Mouse (Mus musculus): ENCODE measurements around the gene Hip1. TPM values are rescaled to one million over a fixed set of nuclear protein-coding genes. Genes with fewer than 3 reads are reported as not detected.
"Not testable (repeated sequence)": the region's sequence is repeated elsewhere in the genome, so short reads cannot be mapped to it uniquely, and the experiment has no call there.

Gene Hip1
- polyA plus RNA-seq, 1 experiment from 2014 or later, result 33.5 TPM

- Histone ChIP-seq H3K4me1 (peaks cover 14% of the 10 kb centered on the region), H3K27me3 (no peaks in the 10 kb centered on the region), H3K9ac (no peak overlapping the region), H3K27ac (peak overlapping the region; percentile 38), H3K4me3 (no peak overlapping the region), H3K9me3 (no peaks in the 10 kb centered on the region), H3K36me3 (peaks cover 37% of the 10 kb centered on the region), H3K4me2 (no peak overlapping the region)
- no peak for ATAC-seq (ENCODE audit: insufficient number of reproducible peaks, low FRiP score, low TSS enrichment, low read depth)
- 70% methylated on average over 4 of the region's 4 CpGs for whole genome bisulfite sequencing
These were observed 84.1 kb downstream of the Hip1 start for GRCm38 (mm10) chr5:135460833-135461173.

- Histone ChIP-seq H3K27me3 (no peaks in the 10 kb centered on the region), H3K4me3 (no peak overlapping the region), H3K27ac (peak overlapping the region; percentile 38), H3K36me3 (peaks cover 40% of the 10 kb centered on the region), H3K4me2 (no peak overlapping the region), H3K4me1 (peaks cover 16% of the 10 kb centered on the region; the same call in 1 of the 2 replicates), H3K9ac (no peak overlapping the region), H3K9me3 (no peaks in the 10 kb centered on the region)
- ATAC-seq (ENCODE audit: insufficient number of reproducible peaks, low FRiP score, low TSS enrichment, low read depth), result no peak; the same call in 1 of the 2 replicates
- WGBS, result 71% methylated on average over 12 of the region's 12 CpGs
These were observed 84.6 kb downstream of the Hip1 start for GRCm38 (mm10) chr5:135460152-135460832.

GRCm38 (mm10) chr5:135459486-135459885, 85.4 kb downstream of the Hip1 start:
- Histone ChIP-seq H3K4me3 (no peak overlapping the region), H3K4me1 (peaks cover 16% of the 10 kb centered on the region; the same call in 1 of the 2 replicates), H3K9me3 (no peaks in the 10 kb centered on the region), H3K9ac (no peak overlapping the region), H3K4me2 (no peak overlapping the region), H3K27me3 (no peaks in the 10 kb centered on the region), H3K27ac (no peak overlapping the region), H3K36me3 (peaks cover 48% of the 10 kb centered on the region)
- ATAC-seq (ENCODE audit: insufficient number of reproducible peaks, low FRiP score, low TSS enrichment, low read depth), result no peak
- 65% methylated on average over 3 of the region's 3 CpGs for WGBS

DNA sequence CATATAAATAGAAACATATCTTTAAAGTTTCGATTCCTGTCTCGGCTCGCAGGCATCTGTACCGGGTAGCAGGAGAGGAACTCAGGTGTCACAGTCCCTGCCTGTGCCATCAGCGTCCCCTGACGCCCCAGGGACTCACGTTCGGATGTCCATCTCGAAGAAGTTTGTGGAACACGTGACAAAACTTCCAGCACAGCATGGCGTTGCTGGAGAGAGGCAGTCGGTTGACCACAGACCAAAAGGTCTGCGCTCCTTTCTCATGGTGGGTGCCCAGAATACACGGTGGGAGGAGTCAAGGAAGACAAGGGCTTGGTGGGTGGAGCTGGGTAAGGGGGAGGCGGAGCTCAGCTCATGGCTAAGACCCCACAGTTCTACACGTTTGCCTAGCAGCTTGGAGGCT, 87.0 kb downstream of the Hip1 start:
- Histone ChIP-seq H3K4me3 (no peak overlapping the region), H3K27me3 (no peaks in the 10 kb centered on the region), H3K36me3 (peaks cover 63% of the 10 kb centered on the region), H3K9ac (no peak overlapping the region), H3K9me3 (no peaks in the 10 kb centered on the region), H3K4me2 (no peak overlapping the region), H3K4me1 (peaks cover 9% of the 10 kb centered on the region; the same call in 1 of the 2 replicates), H3K27ac (no peak overlapping the region)
- ATAC-seq (ENCODE audit: insufficient number of reproducible peaks, low FRiP score, low TSS enrichment, low read depth), result no peak
- WGBS, result 87% methylated on average over 16 of the region's 16 CpGs

DNA sequence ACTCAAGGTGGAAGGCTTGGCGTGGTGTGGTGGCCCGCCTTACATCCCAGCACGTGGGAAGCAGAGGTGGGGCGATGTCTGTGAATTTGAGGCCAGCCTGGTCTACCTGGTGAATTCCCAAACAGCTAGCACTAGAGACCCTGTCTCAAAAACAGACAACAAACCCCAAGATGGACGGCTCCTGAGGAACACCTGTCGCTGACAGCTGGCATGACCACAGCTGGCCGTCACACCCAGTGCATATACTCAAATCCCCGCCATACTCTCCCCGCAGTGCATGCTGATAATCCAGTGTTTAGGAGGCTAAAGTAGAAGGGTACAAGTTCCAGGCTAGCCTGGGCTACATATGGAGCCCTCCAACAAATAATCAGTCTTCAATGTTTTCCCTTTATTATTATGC, 88.4 kb downstream of the Hip1 start:
- Histone ChIP-seq H3K36me3 (peaks cover 71% of the 10 kb centered on the region), H3K9ac (no peak overlapping the region), H3K9me3 (no peaks in the 10 kb centered on the region), H3K4me1 (peaks cover 9% of the 10 kb centered on the region; the same call in 1 of the 2 replicates), H3K27ac (no peak overlapping the region), H3K27me3 (no peaks in the 10 kb centered on the region), H3K4me3 (no peak overlapping the region), H3K4me2 (no peak overlapping the region)
- ATAC-seq (ENCODE audit: insufficient number of reproducible peaks, low FRiP score, low TSS enrichment, low read depth), result no peak
- 90% methylated on average over 9 of the region's 9 CpGs for WGBS

- Histone ChIP-seq H3K36me3 (peaks cover 83% of the 10 kb centered on the region), H3K4me1 (0 out of 2 replicates have a peak, but pooled peaks cover 4% of the 10 kb centered on the region)
- 99% methylated on average over 2 of the region's 2 CpGs for WGBS
These were observed 90.7 kb downstream of the Hip1 start for GRCm38 (mm10) chr5:135454256-135454655.

GRCm38 (mm10) chr5:135451559-135451958, 93.4 kb downstream of the Hip1 start:
- H3K4me2 ChIP-seq; H3K9me3 ChIP-seq; H3K4me1 ChIP-seq; ATAC-seq (ENCODE audit: insufficient number of reproducible peaks, low FRiP score, low TSS enrichment, low read depth); H3K9ac ChIP-seq; H3K27me3 ChIP-seq; H3K27ac ChIP-seq; H3K4me3 ChIP-seq: not testable (repeated sequence)
- H3K36me3 ChIP-seq, result peaks cover 85% of the 10 kb centered on the region
- 83% methylated on average over 5 of the region's 5 CpGs for WGBS

More at GRCm38 (mm10) chr5:135454256-135454655, 90.7 kb downstream of the Hip1 start:
- no peaks in the 10 kb centered on the region for H3K9me3 ChIP-seq
- ATAC-seq (ENCODE audit: insufficient number of reproducible peaks, low FRiP score, low TSS enrichment, low read depth), result no peak
- H3K9ac ChIP-seq, result no peak overlapping the region
- H3K4me2 ChIP-seq, result no peak overlapping the region
- no peaks in the 10 kb centered on the region for H3K27me3 ChIP-seq
- H3K4me3 ChIP-seq, result no peak overlapping the region
- no peak overlapping the region for H3K27ac ChIP-seq

GRCm38 (mm10) chr5:135451100-135451499, 93.8 kb downstream of the Hip1 start:
- Histone ChIP-seq H3K4me2 (no peak overlapping the region), H3K9ac (no peak overlapping the region), H3K4me3 (no peak overlapping the region), H3K9me3 (no peaks in the 10 kb centered on the region), H3K4me1 (0 out of 2 replicates have a peak, but pooled peaks cover 4% of the 10 kb centered on the region), H3K27me3 (no peaks in the 10 kb centered on the region), H3K36me3 (peaks cover 85% of the 10 kb centered on the region), H3K27ac (no peak overlapping the region)
- WGBS, result 89% methylated on average over 8 of the region's 8 CpGs
- no peak for ATAC-seq (ENCODE audit: insufficient number of reproducible peaks, low FRiP score, low TSS enrichment, low read depth)

DNA sequence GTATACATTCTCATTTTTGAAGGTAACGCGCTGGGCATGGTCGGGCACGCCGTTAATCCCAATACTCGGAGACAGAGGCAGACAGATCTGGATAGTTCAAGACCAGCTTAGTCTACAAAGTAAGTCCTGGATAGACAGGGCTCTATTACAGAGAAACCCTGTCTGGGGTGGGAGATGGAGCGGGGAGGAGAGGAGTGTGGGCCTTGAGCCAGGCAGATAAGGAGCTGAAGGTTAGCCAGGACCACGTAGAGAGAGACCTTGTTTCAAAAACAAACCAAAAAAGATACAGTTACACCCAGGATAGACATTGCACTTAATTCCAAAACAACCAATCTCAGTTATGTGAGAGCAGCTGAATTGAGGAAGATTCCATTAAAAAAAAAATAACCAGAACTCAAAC, 99.2 kb downstream of the Hip1 start:
- Histone ChIP-seq H3K36me3 (peaks cover 78% of the 10 kb centered on the region), H3K4me2 (no peak overlapping the region)

GRCm38 (mm10) chr5:135442430-135442829, 102.5 kb downstream of the Hip1 start:
- Histone ChIP-seq H3K27ac (no peak overlapping the region), H3K36me3 (peaks cover 70% of the 10 kb centered on the region), H3K9ac (no peak overlapping the region), H3K9me3 (no peaks in the 10 kb centered on the region), H3K4me1 (peaks cover 4% of the 10 kb centered on the region; the same call in 1 of the 2 replicates), H3K4me2 (no peak overlapping the region), H3K4me3 (no peak overlapping the region), H3K27me3 (no peaks in the 10 kb centered on the region)
- no peak for ATAC-seq (ENCODE audit: insufficient number of reproducible peaks, low FRiP score, low TSS enrichment, low read depth)
- WGBS, result 40% methylated on average over 7 of the region's 7 CpGs

More for the DNA sequence above, 99.2 kb downstream of the Hip1 start:
- Histone ChIP-seq H3K4me1 (peaks cover 4% of the 10 kb centered on the region; the same call in 1 of the 2 replicates), H3K27ac (no peak overlapping the region), H3K9ac (no peak overlapping the region), H3K9me3 (no peaks in the 10 kb centered on the region), H3K4me3 (no peak overlapping the region), H3K27me3 (no peaks in the 10 kb centered on the region)
- no peak for ATAC-seq (ENCODE audit: insufficient number of reproducible peaks, low FRiP score, low TSS enrichment, low read depth)
- 96% methylated on average over 8 of the region's 8 CpGs for WGBS

- H3K4me3 ChIP-seq, result no peak overlapping the region
- ATAC-seq (ENCODE audit: insufficient number of reproducible peaks, low FRiP score, low TSS enrichment, low read depth), result no peak
- H3K27ac ChIP-seq, result no peak overlapping the region
- H3K36me3 ChIP-seq, result peaks cover 82% of the 10 kb centered on the region
- no peaks in the 10 kb centered on the region; the same call in 1 of the 2 replicates for H3K9me3 ChIP-seq
- no peaks in the 10 kb centered on the region for H3K27me3 ChIP-seq
- no peak overlapping the region for H3K9ac ChIP-seq
- no peaks in the 10 kb centered on the region for H3K4me1 ChIP-seq
- 96% methylated on average over 10 of the region's 10 CpGs for WGBS
- H3K4me2 ChIP-seq, result no peak overlapping the region
These were observed 109.9 kb downstream of the Hip1 start for GRCm38 (mm10) chr5:135435039-135435438.

DNA sequence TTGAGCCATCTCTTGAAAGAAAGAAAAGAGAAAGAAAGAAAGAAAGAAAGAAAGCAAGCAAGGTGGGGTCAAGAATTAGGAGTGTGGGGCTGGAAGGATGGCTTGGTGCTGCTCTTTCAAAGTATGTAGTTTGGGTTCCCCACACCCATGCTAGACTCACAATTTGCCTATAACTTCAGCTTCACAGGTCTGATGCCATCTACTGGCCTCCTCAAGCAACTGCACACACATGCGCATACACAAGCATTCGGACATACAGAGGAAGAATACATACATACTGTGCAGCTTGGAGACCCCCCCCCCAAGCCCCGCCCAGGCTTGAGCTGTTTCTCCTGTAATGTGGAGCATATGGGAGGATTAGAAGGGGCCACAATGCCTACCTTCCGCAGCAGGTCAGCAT, 111.1 kb downstream of the Hip1 start:
- Histone ChIP-seq H3K36me3 (peaks cover 88% of the 10 kb centered on the region), H3K27ac (no peak overlapping the region), H3K4me1 (no peaks in the 10 kb centered on the region), H3K27me3 (no peaks in the 10 kb centered on the region), H3K9me3 (no peaks in the 10 kb centered on the region; the same call in 1 of the 2 replicates), H3K9ac (no peak overlapping the region), H3K4me2 (no peak overlapping the region), H3K4me3 (no peak overlapping the region)
- WGBS, result 95% methylated on average over 4 of the region's 4 CpGs
- ATAC-seq (ENCODE audit: insufficient number of reproducible peaks, low FRiP score, low TSS enrichment, low read depth), result no peak

Measured in limb, embryonic 15.5 days (tissue).